Mouse (Mus musculus): ENCODE measurements around the gene Ifit3.
"Not testable (repeated sequence)": the region's sequence is repeated elsewhere in the genome, so short reads cannot be mapped to it uniquely, and the experiment has no call there.

The Ifit3 gene

DNA sequence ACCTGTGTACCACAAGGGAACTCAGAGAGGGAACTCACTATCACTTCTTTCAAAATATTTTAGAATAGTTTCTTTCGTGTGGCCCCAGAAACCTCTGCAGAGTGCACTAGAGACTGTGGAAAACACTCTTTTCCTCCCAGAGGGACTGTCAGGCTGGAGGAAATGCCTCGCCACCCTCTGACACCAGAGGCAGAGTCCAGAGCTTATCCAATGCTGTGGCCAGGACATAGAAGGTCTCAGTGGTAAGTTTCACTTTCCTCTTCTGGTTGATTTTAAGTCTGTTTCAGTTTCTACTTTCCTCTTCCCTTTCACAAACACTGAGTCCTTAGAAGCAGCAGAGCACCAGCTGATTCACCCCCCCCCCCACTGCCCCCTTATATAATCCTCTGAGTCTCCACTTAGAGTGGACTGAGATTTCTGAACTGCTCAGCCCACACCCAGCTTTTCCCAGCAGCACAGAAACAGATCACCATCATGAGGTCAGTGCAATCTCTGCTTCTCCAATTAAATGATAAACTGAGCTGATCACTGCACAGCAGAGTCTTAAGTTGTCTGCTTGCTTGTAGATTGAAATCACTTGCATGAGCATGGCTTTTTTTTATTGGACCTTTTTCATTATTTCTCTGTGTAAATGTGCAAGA is at the start of gene Ifit3:
Gene Ifit3, plus strand, starts transcription at position 406 of the 641 bp plus-strand sequence.
- not testable (repeated sequence) for DNase-seq

DNA sequence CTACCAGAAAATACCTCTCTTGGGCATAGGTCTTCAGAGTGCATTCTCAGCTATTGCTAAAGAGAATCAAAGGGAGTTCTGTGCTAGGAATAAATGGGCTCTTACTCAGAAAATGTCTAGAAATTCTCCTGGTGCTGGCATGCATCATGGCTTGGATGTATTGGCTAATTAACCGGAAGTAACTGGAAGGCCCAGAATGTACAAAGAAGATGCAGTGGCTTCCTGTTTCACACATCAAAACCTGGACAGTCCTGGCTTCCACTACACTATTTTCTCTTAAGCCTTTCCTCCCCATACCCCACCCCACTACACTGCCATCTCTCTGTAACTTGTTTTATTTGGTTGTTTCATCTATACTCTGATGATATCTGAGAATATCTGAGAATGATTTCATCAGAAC is 43.9 kb upstream of the Ifit3 start:
- no peak for DNase-seq

DNA sequence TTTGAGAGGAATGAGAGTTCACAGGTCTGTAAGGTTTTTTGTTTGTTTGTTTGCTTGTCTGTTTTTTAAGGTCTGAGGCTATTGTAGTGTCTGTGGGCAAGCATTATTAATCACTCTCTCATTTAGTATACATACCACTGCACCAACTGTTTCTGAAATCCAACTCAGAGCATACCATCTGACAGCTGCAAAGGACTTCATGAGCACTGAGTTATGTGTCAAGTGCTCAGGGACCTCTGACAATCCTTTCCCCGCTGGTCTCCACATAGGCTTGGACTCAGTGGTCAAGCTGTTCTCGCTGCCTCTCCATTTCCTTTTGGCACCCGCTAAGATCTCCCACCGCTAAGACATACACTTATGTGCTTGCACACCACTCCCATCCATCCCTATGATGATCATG is 37.1 kb upstream of the Ifit3 start:
- no peak for DNase-seq

DNA sequence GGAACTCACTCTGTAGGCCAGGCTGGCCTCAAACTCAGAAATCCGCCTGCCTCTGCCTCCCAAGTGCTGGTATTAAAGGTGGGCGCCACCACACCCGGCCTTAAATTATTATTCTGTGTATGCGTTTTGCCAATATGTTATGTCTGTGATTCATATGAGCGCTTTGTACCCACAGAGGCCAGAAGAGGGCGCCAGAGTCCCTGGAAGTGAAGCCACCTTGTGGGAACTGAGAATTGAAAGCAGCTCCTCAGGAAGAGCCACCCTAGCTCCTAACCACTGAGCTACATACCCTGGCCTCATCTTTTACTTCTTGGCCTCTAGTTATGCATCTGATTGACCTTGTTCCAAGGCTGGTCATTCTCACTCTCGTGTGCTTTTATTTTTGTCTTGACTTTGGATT is 35.4 kb upstream of the Ifit3 start:
- peak; percentile 23 for DNase-seq

DNA sequence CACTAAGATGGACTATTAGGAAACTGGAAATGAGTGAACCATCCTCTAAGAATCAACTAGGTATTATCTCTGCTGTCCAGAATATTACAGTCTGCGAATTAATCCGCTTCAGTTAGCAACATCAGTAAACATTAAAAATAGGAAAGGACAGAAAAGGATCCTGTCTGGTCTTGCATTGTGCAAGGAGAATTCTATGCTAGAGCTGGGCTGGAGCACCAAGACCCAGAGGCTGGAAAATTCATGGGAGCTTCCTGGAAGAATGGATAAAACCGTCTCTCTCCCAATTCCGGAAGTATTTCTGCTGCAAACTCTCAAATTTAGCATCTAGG is 33.2 kb upstream of the Ifit3 start:
- DNase-seq, result no peak

DNA sequence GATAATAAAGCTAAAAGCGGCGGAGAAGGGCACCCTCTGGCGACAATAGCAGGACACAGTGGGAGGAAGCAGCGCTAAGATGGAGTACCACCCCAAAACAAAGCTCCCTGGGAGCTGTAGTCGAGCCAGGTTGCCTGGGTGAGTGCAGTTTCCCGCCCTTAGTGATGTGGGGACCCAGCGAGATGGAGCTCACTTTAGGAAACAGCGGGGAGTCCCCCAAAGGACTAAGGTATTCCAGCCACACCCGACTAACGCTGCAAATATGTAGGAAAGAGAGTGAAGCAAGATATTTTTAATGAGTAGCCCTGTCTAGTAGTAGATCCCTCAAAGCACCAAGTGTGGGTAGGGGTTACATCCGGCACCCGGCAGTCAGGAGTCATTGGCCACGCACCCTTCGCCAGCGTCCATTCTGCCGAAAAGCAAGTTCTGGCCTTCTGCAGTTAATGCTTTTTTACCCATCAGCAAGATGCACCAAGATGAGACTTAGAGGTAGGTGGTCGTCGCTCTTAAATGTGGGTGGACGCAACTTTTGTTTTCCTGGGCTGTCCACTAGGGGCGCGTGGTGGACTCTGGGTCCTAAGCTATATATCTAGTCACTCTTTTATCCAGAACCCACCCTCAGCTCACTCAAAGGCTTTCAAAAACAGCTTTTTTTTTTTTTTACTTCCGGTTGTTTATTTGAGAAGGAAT is 32.7 kb upstream of the Ifit3 start, which contains the start of gene Ifit2:
Gene Ifit2, plus strand, starts transcription at position 161 of the 690 bp plus-strand sequence.
- DNase-seq, result peak; percentile 31

DNA sequence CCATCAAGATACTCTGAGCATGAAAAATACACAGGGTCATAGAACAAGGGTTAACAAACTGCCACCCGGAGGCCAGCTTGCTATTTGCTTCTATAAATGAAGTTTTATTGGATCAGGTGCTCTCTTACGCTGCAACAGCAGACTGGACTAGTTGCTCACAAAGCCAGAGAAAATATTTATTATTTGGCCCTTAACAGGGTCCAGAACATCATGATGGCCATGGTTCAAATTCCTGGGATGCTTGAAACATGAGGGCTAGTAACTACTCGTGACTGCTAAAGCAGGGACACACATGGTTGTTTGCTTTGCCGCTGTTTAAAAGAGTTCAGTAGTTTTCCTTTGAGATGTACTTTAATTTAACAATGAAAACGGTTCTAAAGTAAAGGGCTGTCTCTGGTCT is 31.4 kb upstream of the Ifit3 start:
- DNase-seq, result no peak

DNA sequence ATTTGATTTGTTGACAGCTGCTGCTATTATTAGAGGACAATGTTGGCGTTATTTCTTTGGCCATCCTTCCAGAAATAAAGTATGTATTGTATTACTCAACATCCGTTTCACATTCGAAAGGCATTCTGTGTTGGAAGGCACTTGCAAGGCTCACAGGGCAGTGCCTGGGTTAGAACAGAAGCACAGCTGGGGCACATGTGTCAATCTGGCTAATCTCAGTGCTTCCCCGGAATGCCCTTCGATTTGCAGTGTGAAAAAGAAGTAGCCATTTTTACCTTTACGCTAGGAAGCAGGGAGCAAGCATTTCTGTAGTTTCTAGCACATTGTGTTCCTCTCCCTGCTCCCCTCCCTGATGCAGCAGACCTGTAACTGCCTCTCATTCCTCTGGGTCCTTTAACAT is 30.3 kb upstream of the Ifit3 start:
- no peak for DNase-seq

DNA sequence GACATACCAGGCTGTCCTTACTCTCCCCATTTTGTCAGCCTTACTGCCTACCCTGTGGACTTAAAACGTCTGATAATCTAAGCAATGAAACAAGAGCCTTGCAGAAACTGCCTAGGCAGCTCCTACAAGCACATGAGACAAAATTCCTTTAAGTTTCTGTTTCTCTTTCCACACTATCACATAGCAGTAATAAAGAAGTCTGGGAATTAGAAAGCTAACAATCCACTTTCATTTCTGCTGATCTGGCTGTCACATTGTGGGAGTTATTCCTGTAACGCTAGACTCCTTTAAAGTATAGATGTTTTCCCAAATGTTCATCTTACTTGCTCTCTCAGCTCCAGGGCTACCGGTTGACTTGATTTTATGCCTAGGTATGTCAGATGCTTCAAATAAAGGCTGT is 29.8 kb upstream of the Ifit3 start:
- no peak for DNase-seq

DNA sequence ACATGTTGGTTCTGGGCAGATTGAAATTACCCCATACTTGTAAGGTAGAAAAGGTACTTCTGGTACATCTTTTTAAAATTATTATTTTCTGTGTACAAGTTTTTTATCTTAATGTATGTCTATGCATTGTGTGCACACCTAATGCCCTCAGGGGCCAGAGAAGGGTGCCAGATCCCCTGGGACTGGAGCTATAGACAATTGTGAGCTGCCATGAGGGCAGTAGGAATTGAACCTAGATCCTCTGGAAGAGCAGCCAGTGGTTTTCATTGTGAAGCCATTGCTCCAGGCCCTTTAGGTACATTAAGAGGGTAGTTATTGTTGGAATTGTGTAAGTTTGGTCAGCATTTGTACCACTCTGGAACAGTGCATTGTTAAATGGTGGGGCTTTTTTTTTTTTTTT is 29.3 kb upstream of the Ifit3 start:
- no peak for DNase-seq

DNA sequence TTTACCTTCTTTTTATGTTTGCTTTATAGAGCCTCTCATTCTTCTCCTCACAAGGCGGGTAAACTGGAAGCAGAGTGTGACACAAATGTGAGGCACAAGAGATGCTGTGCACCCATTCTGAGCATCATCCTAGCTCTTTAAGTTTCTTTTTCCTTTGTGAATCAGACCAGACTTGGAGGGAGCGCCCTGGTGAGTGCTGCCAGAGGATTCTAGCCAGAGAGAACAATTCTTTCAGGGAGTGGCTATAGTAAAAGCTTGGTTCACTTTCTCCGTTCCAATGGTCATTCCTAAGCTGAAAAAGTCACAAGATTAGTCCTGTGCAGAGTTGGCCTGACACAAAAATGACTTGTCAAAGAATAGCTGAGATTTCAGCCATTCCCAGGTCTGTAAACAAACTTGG is 26.7 kb upstream of the Ifit3 start:
- no peak for DNase-seq

DNA sequence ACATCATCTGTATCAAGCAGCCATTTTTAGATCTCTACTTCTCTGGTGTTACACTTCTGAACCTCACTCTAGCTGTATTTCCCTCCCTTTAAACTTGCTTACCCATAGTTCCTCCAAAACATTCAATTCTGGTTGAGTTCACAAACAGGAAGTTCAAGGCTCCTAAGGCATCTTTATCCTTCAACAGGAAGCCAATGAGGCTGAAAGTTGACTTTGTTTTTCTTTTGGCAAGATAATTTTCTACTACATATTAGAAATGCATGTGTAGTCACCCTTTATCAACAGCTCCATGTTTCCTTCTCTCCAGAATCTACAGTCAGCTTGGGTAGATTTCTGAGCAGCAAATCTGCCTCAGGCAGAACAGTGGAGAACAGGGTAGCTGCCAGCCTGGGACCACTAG is 20.8 kb upstream of the Ifit3 start:
- DNase-seq, result no peak

DNA sequence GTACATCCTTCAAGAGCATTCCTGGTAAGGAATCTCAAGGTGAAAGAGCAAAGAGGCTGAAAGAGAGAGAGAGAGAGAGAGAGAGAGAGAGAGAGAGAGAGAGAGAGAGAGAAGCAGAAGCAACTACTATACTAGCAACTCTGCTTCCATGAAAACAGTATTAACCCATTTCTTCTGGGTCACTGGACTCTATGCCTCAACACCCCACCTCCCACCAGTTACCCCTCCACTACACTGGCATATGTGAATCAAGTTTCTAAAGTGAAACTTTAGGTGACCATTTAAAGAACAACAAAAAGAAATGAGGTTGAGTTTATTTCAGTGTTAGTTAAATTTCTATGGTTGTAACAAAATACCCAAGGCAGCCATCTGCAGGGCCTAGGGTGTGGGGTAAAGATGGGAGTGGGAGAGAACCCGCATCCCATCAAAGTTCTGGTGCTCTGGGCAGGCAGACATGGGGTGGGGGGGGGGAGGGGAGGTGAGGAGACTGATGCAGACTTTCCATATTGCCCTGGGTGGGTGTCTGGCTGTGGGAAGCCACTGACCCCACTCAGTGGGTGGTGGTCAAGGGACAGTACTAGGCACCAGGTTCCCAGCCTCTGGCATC is 17.1 kb upstream of the Ifit3 start:
- no peak for DNase-seq

DNA sequence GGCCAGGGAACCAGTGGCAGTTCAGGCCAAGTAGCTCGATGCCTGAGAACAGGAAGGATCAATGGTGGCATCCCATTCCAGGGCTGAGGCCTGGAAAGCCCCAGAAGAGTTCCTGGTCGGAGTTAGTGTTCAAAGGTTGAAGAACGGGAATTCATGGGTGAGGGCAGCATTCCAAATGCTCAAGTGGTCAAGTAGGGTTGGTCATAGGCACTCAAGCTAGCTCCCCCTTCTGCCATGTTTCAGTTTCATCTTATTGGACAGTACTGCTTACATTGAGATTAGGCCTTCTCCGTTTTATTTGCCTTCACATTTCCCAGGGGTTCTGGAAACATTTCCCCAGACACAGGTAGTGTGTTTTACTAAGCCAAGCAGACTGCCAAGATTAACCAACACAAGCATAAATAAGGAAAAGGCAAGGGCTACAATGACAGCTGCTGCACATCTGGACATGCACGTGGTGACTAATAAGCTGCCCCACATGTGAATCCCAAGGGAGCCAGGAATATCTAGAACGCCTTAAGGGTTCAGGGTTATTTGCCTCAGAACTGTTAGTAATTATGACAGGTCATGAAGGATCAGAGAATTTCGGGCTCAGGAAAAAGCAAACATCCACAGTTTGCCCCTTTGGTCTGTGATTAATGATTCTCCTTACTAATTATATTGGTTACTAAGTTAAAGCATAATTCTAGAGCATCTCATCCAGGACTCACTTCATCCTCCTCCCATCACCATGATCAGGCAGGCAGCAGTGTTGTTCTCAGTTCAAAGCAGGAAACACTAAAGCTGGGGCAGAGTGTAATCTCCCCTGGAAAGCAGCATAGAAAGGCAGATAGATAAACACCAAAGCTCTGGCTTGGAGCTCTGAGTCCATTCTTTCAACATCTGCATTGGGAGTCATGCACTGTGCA is 14.1 kb upstream of the Ifit3 start:
- no peak for DNase-seq

DNA sequence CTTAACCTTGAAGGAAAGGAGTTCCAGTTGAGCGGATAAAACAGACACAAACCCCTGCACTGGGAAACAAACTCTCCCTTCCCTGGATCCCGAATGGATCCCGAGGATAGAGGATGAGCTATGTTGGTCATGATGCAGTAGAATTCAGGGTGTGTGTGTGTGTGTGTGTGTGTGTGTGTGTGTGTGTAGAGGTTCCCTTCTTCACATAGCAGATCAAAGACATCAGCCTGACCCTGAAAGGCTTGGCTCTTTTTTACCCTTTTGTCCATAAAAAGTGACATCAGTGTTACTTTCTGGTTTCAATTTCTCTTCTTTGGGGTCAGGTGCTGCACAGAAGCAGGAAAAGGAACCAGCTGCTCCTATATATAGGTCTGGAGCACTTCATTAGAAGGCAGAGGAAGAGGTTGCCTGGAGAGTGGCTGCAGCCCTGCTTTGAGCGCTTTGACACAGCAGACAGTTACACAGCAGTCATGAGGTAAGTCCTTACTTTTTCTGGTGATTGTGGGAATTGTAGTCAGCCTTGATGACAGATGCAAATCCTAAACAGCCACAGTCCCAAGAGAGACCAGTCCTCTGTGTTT is 13.3 kb upstream of the Ifit3 start:
- DNase-seq, result no peak

DNA sequence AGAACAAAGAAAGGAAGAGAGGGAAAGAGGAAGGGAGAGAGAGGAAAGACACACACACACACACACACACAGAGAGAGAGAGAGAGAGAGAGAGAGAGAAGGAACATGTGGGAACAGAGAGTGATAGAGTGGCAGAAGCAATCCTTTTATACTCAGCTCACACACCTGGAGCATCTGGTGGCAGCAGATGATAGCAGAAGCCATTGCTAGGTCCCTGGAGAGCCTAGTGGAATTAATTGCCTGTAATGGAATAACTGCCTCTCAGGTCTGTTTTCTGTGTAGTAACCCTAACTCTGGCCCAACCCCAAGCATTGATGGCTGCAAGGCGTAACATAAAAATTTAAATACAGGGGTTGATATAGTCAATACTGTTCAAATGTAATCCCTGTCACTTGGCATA is 12.3 kb upstream of the Ifit3 start:
- no peak for DNase-seq

DNA sequence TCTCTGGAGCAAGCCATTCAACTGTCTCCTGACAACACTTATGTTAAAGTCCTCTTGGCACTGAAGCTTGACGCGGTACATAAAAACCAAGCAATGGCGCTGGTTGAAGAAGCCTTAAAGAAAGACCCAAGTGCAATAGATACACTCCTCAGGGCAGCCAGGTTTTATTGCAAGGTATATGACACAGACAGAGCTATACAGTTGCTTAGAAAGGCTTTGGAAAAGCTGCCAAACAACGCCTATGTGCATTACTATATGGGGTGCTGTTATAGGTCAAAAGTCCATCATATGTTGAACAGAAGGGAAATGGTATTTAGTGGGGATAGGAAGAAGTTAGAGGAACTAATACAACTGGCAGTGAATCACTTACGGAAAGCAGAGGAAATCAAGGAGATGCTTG is 9.7 kb upstream of the Ifit3 start:
- no peak for DNase-seq

DNA sequence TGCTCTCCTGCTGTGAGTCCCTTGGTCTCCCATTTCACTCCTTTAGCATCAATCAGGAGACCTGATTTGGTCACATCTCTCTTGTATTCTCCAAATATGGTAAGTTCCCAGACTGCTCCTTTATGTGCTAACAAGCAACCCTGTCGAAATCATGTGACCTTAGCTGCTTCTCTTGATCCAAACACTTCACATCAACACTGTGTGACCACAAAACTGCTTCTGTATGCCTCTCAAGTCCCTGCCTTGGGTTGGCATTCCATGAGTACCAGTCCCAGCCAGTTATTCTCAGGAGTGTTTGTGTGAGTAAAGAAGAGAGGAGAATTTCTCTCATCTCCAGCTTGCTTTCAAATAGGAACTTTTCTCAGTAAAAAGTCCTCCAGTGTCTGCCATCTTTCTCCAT is 6.2 kb upstream of the Ifit3 start:
- no peak for DNase-seq

DNA sequence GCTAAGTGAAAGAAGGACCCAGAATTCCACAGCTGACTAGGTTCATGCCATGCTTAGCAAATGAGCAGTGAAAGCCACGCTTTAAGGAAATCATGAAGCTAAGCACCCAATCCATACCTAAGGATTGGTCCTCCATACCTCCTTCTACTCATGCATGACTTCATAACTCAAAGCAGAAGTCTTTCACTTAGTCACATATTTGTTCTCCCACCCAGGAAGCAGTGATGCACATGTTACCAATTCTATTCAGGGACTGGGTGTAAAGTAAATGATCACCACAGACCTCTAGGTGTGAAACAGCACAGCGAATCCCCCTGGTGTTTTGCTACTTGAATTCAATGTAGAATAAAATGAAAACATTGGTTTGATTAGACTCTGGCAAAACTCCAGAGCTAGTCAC is 635 bp upstream of the Ifit3 start:
- not testable (repeated sequence) for DNase-seq

DNA sequence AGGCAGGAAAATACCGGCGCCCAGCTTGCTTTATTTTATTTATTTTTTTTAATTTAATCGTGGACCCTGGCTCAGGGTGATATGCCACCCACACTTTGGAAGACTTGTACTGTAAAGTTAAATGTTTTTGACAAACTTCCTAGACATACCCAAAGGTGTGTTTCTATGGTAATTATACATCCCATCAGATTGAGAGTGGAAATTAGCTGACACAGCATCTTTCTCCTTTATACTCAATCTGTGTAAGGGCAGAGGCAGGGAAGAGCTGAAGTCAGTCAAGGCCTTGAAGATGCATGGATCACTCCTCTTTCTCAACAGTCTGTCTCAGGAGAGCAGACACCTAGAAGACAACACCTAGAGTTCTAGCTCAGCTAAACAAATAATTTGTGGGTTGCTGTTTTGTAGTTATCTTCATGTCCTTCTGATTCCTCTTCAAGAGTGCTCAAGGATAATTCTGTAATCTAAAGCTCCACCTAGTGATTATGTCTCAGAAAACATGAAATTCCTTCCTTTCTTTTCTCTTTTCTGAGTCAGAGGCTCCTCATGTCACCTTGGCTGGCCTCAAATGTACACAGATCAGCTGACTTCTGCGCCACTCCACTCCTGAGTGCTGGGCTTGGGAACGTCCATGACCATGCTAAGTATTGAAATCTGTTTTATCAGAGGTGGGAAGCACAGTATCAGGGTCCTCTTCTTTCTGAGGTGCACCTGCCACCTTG is 2.6 kb downstream of the Ifit3 start:
- not testable (repeated sequence) for DNase-seq

DNA sequence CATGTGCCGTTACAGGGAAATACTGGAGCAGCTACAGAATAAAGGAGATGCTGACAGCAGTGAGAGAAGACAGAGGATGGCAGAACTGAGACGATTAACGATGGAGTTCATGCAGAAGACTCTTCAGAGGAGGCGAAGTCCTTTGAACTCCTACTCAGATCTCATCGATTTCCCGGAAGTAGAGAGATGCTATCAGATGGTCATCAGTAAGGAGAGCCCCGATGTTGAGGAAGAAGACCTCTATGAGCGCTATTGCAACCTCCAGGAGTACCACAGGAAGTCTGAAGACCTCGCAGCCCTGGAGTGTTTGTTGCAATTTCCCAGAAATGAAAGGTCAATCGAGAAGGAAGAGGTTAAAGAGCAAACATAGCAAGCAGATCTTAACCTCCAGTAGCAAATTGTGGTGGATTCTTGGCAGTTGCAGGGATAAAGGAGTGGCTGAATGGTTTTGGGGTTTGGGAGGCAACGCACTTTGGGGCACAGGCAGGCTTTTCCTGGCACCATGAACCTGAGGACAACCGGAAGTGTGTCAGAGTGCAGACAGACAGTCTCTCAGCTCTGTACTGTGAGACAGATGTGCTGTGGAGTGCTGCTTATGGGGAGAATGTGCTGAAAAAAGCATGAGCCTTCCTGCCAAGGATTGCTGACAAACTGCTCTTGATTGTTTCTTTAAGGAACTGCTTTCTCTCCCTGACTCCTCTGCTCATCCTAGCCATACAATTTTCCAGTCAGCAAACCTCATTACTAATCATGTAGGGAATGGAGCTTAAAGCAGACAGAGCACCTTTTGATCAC is 4.8 kb downstream of the Ifit3 start:
- DNase-seq, result not testable (repeated sequence)

DNA sequence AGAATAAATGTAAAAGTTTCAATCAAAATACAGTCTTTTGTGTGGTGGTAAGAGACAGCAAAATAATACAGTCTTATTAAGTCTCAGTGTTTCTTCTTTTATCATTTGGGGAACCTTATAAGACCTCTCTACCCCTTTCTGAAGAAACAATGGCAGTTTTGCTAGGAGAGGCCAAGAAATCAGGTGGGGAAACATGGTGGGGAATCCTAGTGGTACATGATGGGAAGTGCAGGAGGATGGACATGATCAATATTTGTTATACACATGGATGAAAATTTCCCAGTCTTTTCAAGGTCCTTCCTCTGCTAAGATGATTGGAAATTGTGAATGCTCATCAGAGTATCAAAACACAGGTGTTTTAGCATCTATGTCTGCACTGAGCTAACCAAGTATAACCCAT is 5.6 kb downstream of the Ifit3 start:
- no peak for DNase-seq

Data from cerebellum, adult 11-12 months (tissue).